Mouse (Mus musculus) liver, adult 2 months (tissue): ENCODE data around the gene Prrc2a. TPM values are rescaled to one million over a fixed set of nuclear protein-coding genes. Genes with fewer than 3 reads are reported as not detected.

ENCODE experiments used
- DNase-seq: peaks from one replicate; pipeline ENCODE4 v3.0.0-alpha.2; 2011; ENCODE audit warnings: low read depth, low spot score; ENCODE audit errors: extremely low read depth
- H3K27ac ChIP-seq: fragments of 200-500 bp; replicated peaks from 2 replicates; pipeline ENCODE4 v1.5.1; 2012; ENCODE audit warnings: low read depth, mild to moderate bottlenecking, control low read depth, inconsistent platforms, low read length; ENCODE audit not compliant: insufficient read depth
- H3K27me3 ChIP-seq: fragments of 200-500 bp; 2 replicates; pipeline ENCODE4 v1.6.1; 2012; ENCODE audit warnings: mild to moderate bottlenecking, moderate library complexity, low read length, inconsistent platforms; ENCODE audit not compliant: control insufficient read depth, insufficient read depth
- H3K36me3 ChIP-seq: fragments of 200-500 bp; 2 replicates; pipeline ENCODE4 v1.6.1; 2012; ENCODE audit warnings: low read length, inconsistent platforms; ENCODE audit not compliant: control insufficient read depth, insufficient read depth
- H3K4me1 ChIP-seq: fragments of 200-500 bp; 2 replicates; pipeline ENCODE4 v1.6.1; 2011; ENCODE audit warnings: low read length; ENCODE audit not compliant: control insufficient read depth, insufficient read depth
- H3K4me3 ChIP-seq: fragments of 200-500 bp; 2 replicates; pipeline ENCODE4 v1.5.1; 2011; ENCODE audit warnings: low read depth, mild to moderate bottlenecking, control low read depth, low read length, moderate library complexity; ENCODE audit not compliant: insufficient read depth
- H3K79me2 ChIP-seq: fragments of 200-500 bp; 2 replicates; pipeline ENCODE4 v1.6.1; 2012; ENCODE audit warnings: inconsistent platforms, mild to moderate bottlenecking, low read length, moderate library complexity; ENCODE audit not compliant: control insufficient read depth, insufficient read depth
- H3K9ac ChIP-seq: fragments of 200-500 bp; 2 replicates; pipeline ENCODE4 v1.6.1; 2012; ENCODE audit warnings: low read depth, mild to moderate bottlenecking, control low read depth, inconsistent platforms, low read length
- CTCF ChIP-seq: fragments of 200-500 bp; IDR thresholded peaks from 2 replicates; pipeline ENCODE4 v1.5.1; 2011; ENCODE audit warnings: low read depth, low read length, control low read depth
- POLR2A ChIP-seq: fragments of 200-500 bp; IDR thresholded peaks from 2 replicates; pipeline ENCODE4 v1.6.1; 2011; ENCODE audit warnings: low read length, control low read depth; ENCODE audit not compliant: insufficient read depth; ENCODE audit errors: extremely low read depth
- WGBS: fragments of 180-500 bp; shearing (Covaris S2); methylation state at CpG from one replicate; pipeline ENCODE4 v1.1.7; 2018; 5-methylcytosine and 5-hydroxymethylcytosine counted together
- polyA plus RNA-seq: library from polyadenylated mRNA; depleted of rRNA; stranded (reverse); fragments of >200 nt; gene quantifications from 2 replicates; pipeline ENCODE4 v1.2.3, GENCODE M21; 2012
- total RNA-seq: library from RNA; depleted of rRNA; stranded (reverse); fragments of >200 nt; gene quantifications from 2 replicates; pipeline ENCODE4 v1.2.3, GENCODE M21; 2014

The Prrc2a gene
- total and polyA plus RNA-seq, 2 experiments = 12.4 to 144 TPM

DNA sequence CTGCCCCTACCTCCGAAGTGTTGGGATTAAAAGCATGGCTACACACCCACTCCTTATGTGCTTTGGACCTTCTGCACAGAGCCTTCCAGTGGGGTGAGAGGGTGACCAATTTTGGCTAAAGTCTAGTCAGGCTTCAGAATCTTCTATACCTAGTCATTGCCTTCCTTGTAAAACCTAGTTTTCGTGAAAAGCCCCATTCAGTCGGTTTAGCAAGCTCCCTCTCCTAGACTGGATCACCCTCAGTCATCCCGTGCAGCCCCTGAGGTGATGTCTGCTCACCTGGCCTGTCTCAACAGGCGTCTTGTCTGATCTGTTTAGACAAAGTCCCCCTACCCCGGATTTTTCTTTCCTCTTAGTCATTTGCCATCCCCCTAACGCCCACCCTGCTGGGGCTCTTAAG, 33.3 kb upstream of the Prrc2a start:
- TF ChIP-seq CTCF (no peak), POLR2A (no peak)
- Histone ChIP-seq H3K79me2 (no peaks in the 10 kb centered on the region), H3K9ac (no peak overlapping the region), H3K4me1 (peaks cover 3% of the 10 kb centered on the region; the same call in 1 of the 2 replicates), H3K27me3 (peaks cover 8% of the 10 kb centered on the region; the same call in 1 of the 2 replicates), H3K27ac (no peak overlapping the region), H3K4me3 (no peak overlapping the region), H3K36me3 (no peaks in the 10 kb centered on the region)
- 66% methylated on average over 7 of the region's 7 CpGs for WGBS
- DNase-seq = no peak

GRCm38 (mm10) chr17:35197126-35197525, 32.4 kb upstream of the Prrc2a start:
- peaks cover 8% of the 10 kb centered on the region; the same call in 1 of the 2 replicates for H3K27me3 ChIP-seq
- no peak for DNase-seq
- no peak overlapping the region for H3K4me3 ChIP-seq
- H3K79me2 ChIP-seq = no peaks in the 10 kb centered on the region
- no peak for TF ChIP-seq CTCF
- H3K4me1 ChIP-seq = peaks cover 3% of the 10 kb centered on the region; the same call in 1 of the 2 replicates
- H3K9ac ChIP-seq = no peak overlapping the region
- WGBS = 44% methylated on average over 6 of the region's 6 CpGs
- no peak overlapping the region for H3K27ac ChIP-seq
- H3K36me3 ChIP-seq = no peaks in the 10 kb centered on the region

DNA sequence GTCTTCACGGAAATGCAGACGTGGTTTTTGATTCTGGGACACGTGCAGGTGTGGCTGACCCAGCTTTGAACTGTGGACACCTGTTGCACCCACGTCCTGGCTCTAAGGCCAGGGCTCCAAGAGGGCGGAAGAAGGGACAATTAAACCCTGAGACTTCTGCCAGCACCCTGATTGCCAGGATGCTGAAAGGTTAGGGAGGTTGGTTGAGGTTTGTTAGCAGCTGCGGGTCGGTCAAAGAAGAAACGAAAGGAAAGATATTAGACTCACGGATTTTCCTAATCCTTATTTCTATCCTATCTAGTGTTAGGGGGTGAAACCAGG, 31.6 kb upstream of the Prrc2a start:
- peaks cover 3% of the 10 kb centered on the region; the same call in 1 of the 2 replicates for H3K4me1 ChIP-seq

DNA sequence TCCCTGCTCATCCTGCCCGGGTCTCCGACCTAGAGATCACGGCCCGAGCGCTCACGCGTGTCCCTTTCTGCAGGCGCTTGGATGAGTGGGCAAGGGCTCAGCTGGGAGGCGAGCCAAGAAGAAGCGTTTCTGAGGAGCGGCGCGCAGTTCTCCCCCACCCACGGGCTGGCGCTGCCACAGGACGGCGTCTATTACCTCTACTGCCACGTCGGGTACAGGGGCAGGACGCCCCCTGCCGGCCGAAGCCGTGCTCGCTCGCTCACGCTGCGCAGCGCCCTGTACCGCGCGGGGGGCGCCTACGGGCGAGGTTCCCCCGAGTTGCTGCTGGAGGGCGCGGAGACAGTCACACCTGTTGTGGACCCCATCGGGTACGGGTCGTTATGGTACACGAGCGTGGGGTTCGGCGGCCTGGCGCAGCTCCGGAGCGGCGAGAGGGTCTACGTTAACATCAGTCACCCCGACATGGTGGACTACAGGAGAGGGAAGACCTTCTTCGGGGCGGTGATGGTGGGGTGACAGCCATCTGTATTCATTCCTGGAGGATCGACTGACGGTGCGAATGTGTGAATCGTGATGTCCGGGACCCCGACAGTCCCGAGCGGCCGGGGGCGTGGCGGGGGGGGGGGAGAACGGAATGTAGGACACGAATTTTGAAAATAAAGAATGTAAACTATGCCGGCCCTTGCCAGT, 31.1 kb upstream of the Prrc2a start:
- DNase-seq = no peak
- Histone ChIP-seq H3K36me3 (no peaks in the 10 kb centered on the region), H3K9ac (peak overlapping the region; percentile 68), H3K27ac (no peak overlapping the region), H3K4me3 (peak overlapping the region; percentile 69), H3K79me2 (no peaks in the 10 kb centered on the region), H3K27me3 (peaks cover 8% of the 10 kb centered on the region; the same call in 1 of the 2 replicates), H3K4me1 (peaks cover 3% of the 10 kb centered on the region; the same call in 1 of the 2 replicates)
- WGBS = 3% methylated on average over 66 of the region's 66 CpGs
- TF ChIP-seq POLR2A (0 out of 2 replicates have a peak, but pooled peaks have one; percentile 6), CTCF (peak; percentile 92)

More for the DNA sequence above, 31.6 kb upstream of the Prrc2a start:
- no peak overlapping the region for H3K9ac ChIP-seq
- H3K27ac ChIP-seq = no peak overlapping the region
- no peaks in the 10 kb centered on the region for H3K36me3 ChIP-seq
- no peak for DNase-seq
- 34% methylated on average over 9 of the region's 9 CpGs for WGBS
- H3K4me3 ChIP-seq = peak overlapping the region; percentile 69; the same call in 1 of the 2 replicates
- TF ChIP-seq CTCF (no peak), POLR2A (no peak)
- peaks cover 8% of the 10 kb centered on the region; the same call in 1 of the 2 replicates for H3K27me3 ChIP-seq
- H3K79me2 ChIP-seq = no peaks in the 10 kb centered on the region

DNA sequence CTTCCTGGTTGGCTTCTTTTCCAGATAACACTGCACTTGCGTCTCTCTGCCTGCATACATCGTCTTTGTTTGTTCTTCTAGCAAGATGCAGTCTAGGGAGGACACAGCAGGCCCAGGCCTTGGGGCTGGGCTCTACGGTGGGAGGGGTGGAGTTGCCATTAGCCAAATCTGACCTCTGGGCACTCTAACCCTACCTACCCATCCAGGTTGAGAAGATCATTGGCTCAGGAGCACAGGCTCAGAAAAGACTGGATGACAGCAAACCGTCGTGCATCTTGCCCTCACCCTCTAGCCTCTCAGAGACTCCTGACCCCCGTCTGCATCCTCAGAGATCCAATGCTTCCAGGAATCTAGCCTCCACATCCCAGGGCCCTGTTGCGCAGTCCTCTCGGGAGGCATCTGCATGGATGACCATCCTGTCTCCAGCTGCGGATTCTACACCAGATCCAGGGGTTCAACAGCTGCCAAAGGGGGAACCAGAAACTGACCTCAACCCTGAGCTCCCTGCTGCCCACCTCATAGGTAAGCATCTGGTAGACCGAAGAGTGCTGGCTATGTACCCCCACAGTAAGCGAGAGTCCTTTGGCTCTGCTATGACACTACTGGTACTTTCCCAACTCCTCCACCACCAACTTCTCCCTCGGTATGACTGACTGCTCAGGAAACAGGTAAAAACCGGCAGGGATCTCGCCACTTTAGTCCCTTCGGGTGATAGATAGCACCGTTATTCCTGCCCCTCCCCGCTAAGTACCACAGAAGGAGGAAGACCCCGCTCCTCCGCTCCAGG, 30.3 kb upstream of the Prrc2a start:
- Histone ChIP-seq H3K79me2 (no peaks in the 10 kb centered on the region), H3K27ac (no peak overlapping the region), H3K4me3 (peak overlapping the region; percentile 69), H3K9ac (peak overlapping the region; percentile 19; the same call in 1 of the 2 replicates), H3K4me1 (peaks cover 3% of the 10 kb centered on the region; the same call in 1 of the 2 replicates), H3K27me3 (peaks cover 8% of the 10 kb centered on the region; the same call in 1 of the 2 replicates), H3K36me3 (no peaks in the 10 kb centered on the region)
- 46% methylated on average over 19 of the region's 19 CpGs for WGBS
- DNase-seq = no peak
- TF ChIP-seq CTCF (no peak), POLR2A (no peak)
